Mouse (Mus musculus): ENCODE measurements around the gene Pfdn5. TPM values are rescaled to one million over a fixed set of nuclear protein-coding genes. Genes with fewer than 3 reads are reported as not detected.
"Not testable (repeated sequence)": the region's sequence is repeated elsewhere in the genome, so short reads cannot be mapped to it uniquely, and the experiment has no call there.

The Pfdn5 gene
- total RNA-seq, 2 experiments from 2014 or later = 443 to 452 TPM

DNA sequence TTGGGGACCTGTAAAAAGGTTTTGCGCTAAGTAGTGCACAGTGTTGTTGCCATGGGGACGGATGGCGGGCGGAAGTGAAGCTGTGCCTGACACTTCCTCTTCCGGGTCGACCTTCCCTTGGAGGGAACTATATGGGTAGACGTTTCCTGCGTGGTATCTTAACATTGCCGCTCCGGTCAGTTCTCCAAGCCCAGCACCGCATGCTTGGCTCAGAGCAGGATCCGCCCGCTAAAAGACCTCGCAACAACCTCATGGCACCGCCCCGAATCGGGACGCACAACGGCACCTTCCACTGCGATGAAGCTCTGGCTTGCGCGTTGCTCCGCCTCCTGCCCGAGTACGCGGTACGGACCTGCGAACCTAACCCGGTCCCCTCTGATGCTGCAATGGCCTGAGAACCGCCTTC lies 5.7 kb downstream of the Pfdn5 start, which contains the start of gene Myg1:
Gene Myg1 (plus strand): TSS at position 100 of the 406 bp plus-strand sequence.
- peak; percentile 60 to 69 for DNase-seq (ENCODE audit: low spot score in 2 of 2)

DNA sequence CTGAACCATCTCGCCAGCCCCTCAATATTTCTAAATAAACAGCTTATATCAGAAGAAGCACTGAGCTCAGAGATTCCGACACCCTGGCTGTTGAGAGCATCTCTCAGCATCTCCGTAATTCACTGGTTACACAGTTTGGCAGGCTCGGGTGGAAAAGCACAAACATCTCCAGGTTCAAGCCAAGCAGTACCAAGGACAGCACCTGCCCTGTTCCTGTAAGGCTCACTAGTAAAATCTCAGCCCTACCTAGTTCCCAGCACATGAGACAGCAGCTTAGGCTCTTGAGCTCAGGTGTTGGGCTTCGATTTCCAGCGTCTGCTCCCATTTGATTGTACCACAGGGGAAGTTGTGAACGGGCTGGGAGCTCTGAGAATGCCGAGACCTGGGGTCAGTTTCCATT lies 9.3 kb downstream of the Pfdn5 start:
- no peak for DNase-seq (ENCODE audit: low spot score in 2 of 2)

DNA sequence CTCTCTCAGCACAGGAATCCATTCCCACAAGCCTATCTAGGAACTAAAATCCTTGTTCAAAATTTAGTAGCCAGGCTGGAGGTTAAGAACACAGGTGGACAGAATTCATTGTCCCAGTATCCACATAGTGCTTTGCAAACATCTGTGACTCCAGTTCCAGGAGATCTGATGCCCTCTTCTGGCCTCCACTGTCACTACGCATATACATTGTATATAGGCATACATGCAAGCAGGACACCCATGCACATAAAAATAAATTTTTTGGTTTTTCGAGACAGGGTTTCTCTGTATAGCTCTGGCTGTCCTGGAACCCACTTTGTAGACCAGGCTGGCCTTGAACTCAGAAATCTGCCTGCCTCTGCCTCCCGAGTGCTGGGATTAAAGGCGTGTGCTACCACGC lies 10.0 kb downstream of the Pfdn5 start:
- not testable (repeated sequence) for DNase-seq (ENCODE audit: low spot score in 2 of 2)

DNA sequence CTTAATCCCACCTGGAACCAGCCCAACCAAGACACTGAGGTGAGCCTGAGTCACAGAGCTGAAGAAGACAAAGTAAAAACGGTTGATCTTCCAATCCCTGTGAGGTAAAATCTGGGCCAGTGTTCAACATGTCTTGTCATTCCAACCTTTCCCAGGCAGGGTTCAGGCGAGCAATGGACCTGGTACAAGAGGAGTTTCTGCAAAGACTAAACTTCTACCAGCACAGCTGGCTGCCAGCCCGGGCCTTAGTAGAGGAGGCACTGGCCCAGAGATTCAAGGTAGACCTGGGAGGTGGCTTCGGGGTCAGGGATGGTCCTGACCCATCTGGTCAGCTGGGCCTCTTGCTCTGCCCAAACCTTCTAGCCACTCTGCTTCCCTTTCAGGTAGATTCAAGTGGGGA lies 11.0 kb downstream of the Pfdn5 start:
- no peak for DNase-seq (ENCODE audit: low spot score in 2 of 2)

DNA sequence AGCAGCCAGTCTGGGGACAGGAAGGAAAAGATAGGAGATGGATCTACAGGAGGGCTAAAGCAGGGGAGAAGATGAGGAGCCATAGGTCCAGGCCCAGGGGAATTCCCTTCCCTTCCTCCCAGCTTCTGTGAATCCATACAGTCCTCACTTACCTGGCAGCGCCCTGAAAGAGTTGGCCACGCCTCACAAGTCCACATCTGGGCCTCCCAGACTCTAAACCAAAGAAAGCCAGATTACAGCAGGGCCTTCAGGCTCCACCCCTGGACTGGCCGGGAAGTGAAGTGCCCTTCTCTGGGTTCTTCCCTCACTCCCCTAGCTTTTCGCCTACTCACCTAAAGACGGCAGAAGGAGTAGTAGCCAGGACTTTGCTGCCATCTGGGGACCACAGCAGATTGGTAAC lies 13.7 kb downstream of the Pfdn5 start:
- DNase-seq (ENCODE audit: low spot score in 2 of 2) = no peak

DNA sequence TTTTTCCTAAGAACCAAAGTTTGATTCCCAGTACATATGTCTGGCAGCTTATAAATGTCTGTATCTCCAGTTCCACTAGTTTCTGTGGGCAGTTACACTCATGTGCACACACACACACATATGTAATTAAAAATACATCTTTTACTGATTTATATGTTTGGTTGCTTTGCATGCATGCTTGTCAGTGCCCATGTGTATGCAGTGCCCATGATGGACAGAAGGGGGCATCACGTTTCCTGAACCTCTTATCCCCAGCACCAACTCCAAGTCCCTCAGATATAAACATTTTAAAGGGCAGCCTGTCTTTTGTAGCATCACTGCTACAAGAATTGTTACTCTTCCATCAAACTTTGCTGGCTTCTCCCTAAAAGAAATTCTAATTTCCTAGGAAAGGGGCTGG lies 15.7 kb downstream of the Pfdn5 start:
- DNase-seq (ENCODE audit: low spot score in 2 of 2) = no peak

DNA sequence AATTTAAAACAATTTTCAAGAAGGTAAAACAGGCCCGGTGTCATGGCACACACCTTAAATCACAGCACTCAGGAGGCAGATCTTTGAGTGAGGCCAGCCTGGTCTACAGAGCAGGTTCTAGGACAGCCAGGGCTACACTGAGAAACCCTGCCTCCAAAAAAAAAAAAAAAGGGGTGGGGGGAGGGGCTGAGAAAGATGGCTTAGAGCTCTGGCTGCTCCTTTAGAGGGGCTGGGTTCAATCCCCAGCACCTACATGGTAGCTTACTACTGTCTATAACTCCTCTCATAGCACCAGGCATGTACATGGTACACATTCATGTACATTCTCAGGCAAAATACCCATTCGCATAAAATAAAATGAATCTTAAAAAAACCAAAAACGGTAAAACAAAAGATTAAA lies 18.6 kb downstream of the Pfdn5 start:
- DNase-seq (ENCODE audit: low spot score in 2 of 2) = no peak

DNA sequence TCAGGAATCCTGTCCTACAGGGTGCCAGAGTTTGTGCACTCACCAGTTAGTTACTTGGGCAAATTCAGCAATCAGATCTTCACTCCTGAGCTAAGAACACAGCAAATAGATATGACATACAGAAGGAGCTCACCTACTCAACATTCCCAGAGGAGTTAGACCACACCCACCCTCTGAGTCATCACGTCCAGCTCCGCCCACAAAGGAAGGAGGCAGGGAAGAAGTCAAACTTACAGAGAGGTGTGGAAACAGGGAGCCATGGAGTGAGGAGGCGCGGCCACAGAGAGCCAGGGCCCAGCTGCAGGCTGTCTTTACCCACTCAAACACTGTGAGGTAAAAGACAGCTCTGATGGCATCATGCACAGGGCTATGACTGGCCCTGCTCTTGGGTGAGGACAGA lies 20.5 kb downstream of the Pfdn5 start:
- no peak for DNase-seq (ENCODE audit: low spot score in 2 of 2)

DNA sequence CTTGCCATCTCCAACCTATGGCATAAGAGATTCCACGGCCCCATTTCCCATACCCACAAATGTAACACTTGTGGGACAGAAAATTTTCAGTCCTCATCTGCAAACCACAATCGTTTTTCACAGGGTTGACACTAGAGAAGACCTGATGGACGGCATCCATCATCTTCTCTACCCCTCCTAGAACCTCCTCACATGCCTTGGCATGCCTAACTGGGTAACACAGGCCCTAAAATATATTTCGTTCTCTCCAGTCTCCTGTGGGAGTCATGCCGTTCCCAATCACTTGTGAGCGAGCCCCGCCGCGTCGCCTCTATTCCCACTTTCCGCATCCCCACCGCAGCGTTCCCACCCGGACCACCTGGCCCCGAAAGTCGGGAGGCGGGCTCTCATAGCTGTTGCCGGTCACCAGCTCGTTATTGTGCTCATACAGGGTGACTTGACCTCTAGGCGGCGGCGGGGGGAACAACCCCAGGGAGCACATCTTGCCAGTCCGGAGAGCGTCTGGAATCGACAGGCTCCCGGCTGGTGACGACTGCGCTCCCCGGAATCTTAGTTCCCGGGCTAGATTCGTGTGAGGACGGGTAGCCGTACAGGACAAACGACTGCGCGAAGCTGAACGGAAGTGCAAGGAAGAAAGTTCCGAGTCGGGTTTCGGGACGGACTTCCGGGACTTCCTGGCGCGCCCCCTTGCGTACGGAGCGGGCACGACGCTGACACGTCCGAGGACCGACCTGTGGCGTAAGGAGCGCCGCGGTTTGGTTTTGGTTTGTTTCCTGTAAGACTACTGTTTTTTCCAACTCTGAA lies 24.4 kb downstream of the Pfdn5 start, which contains the start of gene Aaas:
Gene Aaas (minus strand): TSS at position 634 of the 804 bp plus-strand sequence.
- DNase-seq (ENCODE audit: low spot score in 2 of 2) = peak; percentile 93

DNA sequence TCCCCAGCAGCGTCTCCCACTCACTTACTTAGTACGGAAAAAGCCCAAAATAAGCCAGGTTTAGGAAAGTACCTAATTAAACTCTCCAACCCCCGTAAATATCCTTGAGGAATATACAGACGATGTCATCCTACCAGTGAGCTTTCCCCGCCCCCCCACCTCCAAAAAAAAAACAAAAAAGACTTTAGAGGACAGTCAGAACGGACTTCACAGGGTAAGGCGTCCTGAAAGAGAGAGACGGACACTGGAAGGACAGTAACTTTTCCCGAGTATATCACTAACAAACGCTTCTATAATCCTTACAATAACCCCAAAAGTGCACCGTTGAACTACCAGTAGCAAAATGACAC lies 25.0 kb downstream of the Pfdn5 start:
- no peak for DNase-seq (ENCODE audit: low spot score in 2 of 2)

DNA sequence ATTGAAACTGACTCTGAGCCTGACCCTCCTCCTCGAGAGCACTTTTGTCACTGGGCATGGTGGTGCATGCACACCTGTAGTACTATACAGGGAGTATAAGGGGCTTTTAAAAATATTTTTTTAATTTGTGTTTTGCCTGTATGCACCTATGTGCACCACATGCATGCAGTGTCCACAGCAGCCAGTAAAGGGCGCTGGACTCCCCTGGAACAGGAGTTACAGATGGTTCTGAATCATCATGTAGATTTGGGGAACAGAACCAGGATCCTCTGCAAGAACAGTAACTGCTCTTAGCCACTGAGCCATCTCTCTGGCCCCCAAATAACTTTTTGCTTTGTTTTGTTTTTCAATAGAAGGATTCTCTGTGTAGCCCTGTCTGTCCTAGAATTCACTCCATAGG lies 26.3 kb downstream of the Pfdn5 start:
- no peak for DNase-seq (ENCODE audit: low spot score in 2 of 2)

DNA sequence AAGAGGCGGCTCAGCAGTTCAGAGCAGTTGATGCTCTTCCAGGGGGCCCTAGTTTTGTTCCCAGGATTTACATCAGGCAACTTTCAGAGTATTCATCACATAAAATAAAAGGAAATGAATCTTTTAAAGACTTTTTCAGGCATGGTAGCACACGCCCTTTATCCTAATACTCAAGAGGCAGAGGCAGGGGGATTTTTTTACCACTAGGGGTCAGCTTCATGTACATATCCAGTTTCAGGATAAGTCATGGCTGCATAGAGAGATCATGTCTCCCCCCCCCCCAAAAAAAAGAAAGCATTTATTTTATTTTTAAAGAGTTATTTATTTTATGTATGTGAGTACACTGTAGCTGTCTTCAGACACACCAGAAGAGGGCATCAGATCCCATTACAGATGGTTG lies 28.1 kb downstream of the Pfdn5 start:
- no peak for DNase-seq (ENCODE audit: low spot score in 2 of 2)

DNA sequence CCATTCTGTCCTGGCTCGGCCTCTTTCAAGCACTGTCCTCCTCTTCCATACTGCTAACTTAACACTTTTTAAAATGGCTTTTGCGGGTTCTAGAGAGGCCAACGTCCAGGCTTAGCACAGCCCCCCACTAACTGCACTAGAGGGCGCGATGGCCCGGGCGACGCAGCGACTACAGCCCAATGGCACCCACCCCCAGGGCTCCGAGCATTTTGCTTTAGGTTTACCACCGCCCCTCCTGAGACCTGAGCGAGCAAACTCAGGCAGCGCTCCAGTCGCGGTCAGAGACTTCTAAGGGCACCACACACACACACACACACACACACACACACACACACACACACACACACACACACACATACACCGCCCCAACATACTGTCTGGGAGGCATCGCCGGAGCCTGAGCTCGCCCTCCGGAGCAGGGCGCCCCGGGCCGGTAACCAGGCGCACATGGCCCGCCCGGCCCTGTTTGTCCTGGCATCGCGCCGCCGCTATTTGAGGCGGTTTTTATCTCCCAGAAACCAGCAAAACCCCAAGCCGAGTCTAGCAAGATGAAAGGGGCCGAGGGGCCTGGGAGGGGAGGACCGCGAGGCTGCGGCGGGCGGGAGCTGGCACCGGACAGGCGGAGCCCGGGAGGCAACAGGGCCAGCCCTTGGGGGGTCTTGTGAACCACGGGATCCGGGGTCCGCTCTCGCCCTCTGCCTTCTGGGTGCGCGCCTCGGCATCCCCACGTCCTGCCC lies 29.4 kb downstream of the Pfdn5 start:
- peak in 1 of 2 experiments; percentile 18 for DNase-seq (ENCODE audit: low spot score in 2 of 2)

DNA sequence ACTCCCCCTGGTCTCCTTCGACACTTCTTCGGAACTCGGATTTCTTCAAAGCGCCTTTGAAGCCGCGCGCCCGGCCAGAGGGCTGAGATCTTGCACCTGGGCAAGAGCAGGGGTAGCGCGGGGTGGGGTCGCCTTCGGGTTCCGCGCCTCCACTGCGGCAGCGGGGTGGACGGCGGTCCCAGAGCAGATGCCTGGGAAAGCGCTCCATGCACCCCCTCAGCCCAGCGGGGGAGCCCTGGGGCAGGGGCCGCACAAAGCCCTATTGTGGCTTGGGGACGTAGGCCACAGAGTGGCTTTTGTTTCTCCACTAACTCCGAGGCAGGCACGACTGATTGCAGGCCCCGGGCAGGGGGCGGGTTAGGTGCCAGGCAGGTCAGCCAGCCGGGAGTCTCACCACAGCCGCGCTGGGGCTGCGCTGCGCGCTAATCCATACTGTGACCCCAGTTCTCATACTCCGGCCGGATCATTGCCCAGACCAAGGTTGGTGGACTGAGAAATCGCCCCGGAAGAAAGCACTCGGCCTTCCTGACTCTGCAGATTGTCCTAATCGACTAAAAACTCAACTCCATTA lies 30.0 kb downstream of the Pfdn5 start:
- no peak for DNase-seq (ENCODE audit: low spot score in 2 of 2)

DNA sequence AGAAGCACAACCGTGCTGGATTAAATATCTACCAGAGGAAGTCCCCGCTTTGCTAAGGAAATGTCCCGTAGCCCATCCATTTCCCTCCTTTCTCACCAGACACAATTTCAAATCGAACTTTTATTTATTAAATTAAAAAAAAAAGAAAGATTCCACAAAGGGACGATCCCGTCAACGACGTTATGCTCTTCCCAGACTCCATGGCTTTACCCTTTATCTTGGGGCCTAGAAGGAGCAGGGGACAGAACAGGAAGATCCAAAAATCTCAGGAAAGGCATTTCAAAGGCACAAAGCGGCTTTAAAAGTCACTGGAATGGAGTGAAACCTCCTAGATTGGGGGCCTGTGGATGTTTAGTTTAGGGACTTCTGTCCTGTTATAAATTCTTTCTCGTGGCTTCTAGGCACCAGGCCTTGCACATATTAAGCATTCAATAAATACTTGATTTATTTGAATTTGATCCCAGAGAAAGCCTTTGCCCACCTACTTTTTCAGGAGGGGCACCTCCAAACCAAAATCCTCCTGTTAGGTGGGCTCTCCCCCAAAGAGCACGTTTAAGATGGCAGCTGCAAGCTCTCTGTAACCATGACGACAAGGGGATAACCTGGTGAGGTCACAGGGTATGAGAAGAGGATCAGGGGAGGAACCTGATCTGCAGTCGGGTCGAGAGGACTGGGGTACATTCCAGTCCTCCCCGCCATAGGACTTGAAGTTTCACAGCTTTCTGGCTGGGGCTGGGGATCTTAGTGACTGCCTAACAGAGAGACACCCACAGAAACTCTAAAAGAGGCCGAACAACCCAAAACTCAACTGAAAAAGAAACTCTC lies 30.8 kb downstream of the Pfdn5 start:
- no peak for DNase-seq (ENCODE audit: low spot score in 2 of 2)

DNA sequence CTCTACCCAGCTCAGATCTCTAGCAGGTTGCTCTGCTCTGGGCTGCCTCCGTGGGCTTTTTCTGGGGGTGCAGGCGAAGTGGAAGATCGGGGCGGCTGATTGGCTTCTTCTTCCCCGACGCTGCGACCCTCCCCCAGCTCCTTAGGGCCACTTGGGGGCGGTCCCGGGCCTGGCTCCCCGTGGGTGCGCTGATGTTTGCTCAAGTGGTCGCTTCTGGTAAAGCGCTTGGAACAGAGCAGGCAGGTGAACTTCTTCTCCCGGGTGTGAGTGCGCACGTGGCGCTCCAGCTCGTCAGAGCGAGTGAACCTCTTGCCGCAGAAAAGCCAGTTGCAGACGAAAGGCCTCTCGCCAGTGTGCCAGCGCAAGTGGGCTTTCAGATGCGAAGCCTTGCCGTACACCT lies 32.2 kb downstream of the Pfdn5 start:
- DNase-seq (ENCODE audit: low spot score in 2 of 2) = no peak

DNA sequence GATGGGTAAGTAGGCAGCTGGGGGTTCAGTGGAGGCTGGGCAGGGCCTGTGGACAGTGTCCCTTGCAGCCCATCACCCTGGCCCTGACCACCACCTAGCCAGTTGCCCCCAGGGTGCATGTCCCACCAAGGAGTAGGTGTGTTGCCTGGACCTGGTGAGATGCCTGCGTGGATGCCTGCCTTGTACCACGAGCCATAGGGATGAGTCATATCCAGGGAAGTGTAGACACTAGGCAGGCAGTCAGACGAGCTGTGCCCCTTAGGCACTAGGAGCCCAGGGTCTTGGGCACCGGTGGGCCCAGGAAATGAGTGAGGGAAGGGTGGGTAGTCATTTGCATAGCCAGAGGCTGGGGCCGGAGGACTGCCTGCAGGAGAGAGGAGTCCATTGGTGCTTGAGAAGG lies 32.9 kb downstream of the Pfdn5 start:
- DNase-seq (ENCODE audit: low spot score in 2 of 2) = no peak

DNA sequence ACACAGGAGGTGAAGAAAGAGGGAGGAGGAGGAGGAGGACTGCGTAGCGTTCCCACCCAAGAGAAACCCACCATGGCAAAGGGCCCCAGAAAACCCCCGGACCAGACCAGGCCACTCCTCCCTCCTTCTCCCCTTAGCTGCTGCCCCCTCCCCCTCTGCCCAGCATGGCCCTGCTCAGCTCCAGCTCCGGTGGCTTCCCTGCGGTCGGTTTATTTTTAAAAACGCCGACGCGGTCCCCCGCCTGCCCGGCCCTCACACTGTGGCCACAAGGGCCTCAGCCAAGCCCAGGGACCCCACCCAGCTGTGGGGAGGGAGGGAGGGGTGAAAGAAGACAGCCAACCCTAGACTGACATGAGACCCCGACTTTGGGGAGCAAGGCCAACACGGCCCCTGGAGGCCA lies 36.7 kb downstream of the Pfdn5 start:
- no peak for DNase-seq (ENCODE audit: low spot score in 2 of 2)

DNA sequence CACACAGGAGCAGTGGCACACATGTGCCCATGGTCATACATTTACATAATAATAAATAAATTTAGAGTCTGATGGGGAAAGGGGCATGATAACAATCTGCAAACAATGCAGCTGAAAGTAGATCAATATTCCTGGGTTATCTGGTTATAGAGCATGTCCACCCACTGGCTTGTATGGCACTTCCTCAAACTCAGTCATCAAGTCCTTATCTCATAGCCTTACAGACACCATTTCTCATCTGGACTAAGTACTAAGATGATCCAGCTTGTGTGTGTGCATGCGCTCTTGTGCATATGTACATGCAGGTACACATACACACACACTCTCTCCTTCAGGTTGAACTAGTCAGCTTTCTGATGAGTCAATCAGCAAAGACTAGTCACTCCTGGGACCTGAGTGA lies 38.8 kb downstream of the Pfdn5 start:
- no peak for DNase-seq (ENCODE audit: low spot score in 2 of 2)

DNA sequence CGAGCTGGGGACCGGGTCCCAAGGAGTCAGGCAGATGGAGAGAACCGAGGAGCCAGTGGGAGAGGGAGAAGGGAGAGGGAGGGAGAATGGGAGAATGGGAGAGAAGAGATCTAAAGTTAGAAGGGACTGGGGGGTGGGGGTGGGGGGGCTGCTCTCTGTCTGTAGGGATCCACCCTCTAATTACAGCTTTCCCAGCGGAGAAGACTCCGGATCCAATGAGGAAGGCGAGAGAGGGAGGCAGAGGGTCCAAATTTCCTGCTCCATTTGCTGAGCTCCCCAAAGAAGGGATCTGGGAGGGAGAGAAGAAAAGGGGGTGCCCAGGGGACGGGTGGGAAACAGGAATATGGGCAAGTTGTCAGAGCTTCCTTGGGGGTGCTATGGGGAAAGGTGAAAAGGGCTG lies 40.3 kb downstream of the Pfdn5 start:
- no peak for DNase-seq (ENCODE audit: low spot score in 2 of 2)

DNA sequence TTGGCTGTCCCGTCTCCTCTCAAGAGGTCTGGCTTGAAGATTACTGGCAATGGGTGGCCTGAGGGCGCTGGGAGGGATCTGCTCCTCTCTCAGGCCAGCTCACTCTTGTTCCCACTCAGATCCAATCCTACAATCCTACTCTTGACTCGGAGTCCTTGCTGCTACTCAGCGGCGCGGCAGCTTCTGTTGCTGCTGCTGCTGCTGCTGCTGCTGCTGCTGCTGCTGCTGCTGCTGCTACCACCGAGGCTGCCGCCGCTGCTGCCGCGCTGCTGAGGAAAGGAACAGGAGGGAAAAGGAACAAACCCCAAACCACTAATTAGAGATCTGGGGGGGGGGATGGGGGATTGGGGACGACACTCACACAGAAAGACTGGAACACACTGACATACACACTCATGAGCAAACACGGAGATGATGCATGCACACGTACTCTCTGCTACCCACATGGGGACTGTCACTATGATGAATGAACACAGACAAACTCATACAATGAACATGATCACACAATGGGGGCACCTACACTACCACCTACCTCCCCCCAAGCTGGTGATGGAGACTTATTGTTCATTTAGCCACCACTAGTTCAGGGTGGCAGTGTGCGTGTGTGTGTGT lies 40.9 kb downstream of the Pfdn5 start, which contains the start of gene Sp7:
Gene Sp7 (minus strand): TSS at position 450 of the 612 bp plus-strand sequence.
- DNase-seq (ENCODE audit: low spot score in 2 of 2) = no peak

All from adrenal gland, postnatal 4 days (tissue).